Mouse (Mus musculus) heart, adult 8-10 months (tissue): ENCODE data around the gene Plppr1. TPM values are rescaled to one million over a fixed set of nuclear protein-coding genes. Genes with fewer than 3 reads are reported as not detected.

Source experiments
- DNase-seq: peaks from one replicate; pipeline ENCODE4 v3.0.0; 2022; ENCODE audit warnings: low spot score
- total RNA-seq, 4 experiments: library from RNA; stranded (reverse); gene quantifications; 2 replicates each; pipeline ENCODE4 v1.2.4; 2022

Gene Plppr1
- total RNA-seq, 4 experiments from 2014 or later = 0.16 TPM; not detected in 3

DNA sequence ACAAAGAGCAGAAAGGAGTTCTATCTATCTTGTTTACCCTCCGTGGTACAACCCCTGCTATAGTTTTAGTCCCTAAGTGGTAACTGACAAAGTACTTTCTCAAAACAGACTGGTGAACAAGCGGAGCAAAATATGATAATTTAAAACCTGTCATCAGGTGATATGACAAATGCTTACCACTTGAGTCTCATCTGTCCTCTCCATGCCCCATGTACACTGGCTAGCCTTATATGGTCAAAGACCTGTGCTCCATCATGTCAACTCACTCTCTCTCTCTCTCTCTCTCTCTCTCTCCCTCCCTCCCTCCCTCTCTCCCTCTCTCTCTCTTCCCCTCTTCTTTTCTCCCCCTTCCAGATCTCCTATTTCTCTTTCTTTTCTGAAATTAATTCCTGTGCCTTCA is 59.8 kb downstream of the Plppr1 start:
- DNase-seq = no peak

DNA sequence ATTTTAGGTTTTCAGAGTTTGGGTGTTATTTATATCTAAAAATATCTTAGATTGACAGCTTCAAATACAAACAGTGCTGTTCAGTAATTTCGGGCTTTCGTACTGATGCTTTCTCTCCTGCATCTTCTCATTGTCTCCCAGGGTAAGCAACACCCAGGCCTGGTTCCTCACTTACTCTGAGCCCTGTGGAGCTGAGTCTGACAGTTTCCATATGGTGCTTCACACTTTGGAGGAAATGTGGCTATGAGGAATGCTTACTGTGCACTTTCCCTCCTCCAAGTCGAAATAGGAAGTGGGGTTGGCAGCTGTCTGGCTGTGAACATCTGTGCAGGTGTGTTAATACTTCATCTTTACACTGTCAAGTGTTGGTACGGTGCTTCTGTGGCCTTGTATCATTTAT is 85.7 kb downstream of the Plppr1 start:
- DNase-seq = no peak

DNA sequence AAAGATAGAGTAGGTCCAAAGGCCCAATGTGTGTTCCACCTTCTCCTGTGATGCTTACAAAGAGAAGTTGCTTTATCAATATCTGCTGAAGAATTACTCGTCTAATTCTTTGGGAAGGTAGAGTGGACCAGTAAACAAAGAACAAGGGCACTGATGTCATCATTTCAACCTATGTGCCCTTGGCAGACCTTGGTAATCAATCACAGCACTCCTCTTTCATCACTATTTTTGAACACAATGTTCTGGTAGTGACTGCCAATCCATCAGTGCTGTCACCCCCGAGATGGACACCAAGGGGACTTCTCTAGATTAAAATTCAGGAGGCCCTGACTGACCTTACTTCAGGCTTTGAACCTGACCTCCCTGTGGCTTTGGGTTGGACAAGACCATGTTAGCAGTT is 89.7 kb downstream of the Plppr1 start:
- no peak for DNase-seq

GRCm38 (mm10) chr4:49149251-49149650 is 90.2 kb downstream of the Plppr1 start:
- no peak for DNase-seq

GRCm38 (mm10) chr4:49153849-49154248 is 94.8 kb downstream of the Plppr1 start:
- no peak for DNase-seq

- DNase-seq = no peak
Measured at GRCm38 (mm10) chr4:49156781-49157180, 97.7 kb downstream of the Plppr1 start.

- no peak for DNase-seq
Measured at GRCm38 (mm10) chr4:49163285-49163684, 104.2 kb downstream of the Plppr1 start.

- no peak for DNase-seq
Measured at GRCm38 (mm10) chr4:49166391-49166790, 107.3 kb downstream of the Plppr1 start.

DNA sequence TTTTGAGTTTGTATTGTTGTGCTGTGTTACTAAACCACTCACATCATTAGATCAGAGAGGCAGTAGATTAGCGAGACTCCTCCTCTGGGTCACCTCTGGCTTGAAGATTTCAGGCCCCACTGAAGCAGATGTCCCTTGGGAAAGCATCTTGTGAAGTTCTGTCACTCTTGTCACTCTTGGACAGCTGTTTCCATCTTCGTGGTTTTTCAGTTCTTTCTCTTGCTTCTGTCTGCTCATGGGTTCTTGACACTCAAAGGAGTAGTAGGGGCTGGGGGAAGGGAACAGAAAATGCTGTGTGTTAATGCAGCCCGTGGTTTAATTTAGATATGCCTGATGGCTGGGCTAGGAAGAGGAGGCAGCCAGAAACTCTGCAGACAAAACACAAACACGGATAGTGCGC is 108.0 kb downstream of the Plppr1 start:
- DNase-seq = no peak

GRCm38 (mm10) chr4:49169498-49169897 is 110.4 kb downstream of the Plppr1 start:
- no peak for DNase-seq

DNA sequence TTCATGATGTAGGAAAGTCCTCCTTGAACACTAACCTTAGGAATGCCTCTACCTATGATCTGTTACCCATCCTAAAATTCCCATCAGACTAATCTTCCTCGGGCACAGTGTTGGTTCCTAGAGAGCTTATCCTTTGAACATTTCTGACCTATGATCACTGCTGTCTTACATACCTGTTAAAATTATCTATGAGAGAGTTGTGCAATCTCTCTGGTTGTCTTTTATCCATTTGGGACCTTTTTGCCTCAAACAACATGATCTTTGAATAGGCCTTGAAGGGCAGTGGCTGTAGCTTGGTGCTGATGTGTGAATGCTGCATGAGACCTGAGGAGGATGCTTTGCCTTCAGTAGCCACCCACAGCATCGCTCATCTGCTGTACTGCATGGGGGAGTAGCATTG is 119.0 kb downstream of the Plppr1 start:
- DNase-seq = no peak

DNA sequence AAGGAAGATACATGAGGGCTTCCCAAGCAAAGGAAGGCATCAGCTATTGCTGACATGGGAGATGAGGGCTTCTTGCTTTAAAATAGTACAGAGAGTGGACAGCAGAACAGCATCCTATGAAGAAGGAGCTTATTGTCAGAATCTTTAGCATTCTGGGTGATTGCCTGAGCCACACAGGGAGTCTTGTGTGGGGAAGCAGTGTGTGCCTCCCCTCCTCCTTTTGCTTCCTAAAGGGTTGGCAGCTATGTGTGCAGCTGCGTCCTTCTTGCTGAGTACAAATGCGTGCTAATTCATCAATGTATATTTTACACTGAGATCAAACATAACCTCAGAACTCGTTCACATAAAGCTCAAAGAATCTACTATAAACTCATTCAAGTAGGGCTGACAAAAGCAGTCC is 119.8 kb downstream of the Plppr1 start:
- DNase-seq = no peak

DNA sequence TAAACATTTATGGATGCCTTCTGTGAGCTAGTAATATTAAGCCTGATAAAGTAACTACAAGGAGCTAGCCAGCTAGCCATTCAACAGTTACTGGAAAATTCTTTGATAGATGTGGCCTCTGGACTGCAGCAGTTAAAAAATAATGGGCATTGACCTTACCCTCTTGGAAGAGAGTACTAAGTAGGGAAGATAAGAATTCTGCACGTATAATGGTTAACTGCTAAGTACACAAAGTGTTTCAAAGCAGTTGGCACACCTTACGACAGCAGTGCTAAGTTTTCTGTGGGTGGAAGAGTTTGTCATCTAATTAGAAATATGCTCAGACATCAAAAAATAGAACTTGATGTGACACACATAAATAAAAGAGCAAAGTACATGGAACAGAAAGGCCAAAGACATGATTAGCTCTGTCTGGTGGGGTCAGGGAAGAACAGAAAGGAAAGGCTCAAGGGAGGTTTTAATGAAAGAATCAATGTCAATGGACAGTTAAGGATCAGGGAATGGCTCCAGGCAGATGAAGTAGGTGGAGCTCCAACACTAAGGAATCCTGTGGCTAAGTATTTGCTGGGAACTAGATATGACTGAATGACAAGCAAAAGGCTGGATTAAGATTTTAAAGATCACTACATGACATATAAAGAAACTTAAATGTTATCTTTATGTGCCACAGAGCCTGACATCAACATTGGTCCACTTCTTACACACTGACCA is 120.6 kb downstream of the Plppr1 start:
- DNase-seq = no peak

DNA sequence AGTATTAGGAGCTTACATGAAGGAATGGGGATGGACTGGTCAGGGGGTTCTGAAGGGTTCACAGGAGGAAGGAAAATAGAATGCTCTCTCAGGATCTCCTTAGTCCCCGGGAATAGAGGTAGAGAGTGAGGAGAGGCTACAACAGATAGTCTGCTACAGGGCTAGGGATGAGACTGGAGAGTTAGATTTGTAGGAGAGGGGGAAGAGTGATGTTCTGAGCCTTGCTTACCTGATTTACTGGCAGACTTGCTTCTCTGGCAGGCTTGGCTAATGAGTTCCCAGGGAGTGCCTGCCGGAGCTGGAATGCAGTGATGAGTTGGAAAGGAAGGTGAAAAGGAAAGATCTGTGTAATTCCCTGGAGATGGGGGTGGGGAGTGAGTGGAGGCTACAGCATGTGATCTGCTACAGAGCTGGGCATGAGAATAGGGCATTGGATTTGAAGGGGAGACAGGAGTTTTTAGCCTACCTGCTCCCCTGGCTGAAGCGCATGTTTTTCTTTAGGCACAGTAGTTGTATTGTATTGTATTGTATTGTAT is 131.0 kb downstream of the Plppr1 start:
- no peak for DNase-seq

DNA sequence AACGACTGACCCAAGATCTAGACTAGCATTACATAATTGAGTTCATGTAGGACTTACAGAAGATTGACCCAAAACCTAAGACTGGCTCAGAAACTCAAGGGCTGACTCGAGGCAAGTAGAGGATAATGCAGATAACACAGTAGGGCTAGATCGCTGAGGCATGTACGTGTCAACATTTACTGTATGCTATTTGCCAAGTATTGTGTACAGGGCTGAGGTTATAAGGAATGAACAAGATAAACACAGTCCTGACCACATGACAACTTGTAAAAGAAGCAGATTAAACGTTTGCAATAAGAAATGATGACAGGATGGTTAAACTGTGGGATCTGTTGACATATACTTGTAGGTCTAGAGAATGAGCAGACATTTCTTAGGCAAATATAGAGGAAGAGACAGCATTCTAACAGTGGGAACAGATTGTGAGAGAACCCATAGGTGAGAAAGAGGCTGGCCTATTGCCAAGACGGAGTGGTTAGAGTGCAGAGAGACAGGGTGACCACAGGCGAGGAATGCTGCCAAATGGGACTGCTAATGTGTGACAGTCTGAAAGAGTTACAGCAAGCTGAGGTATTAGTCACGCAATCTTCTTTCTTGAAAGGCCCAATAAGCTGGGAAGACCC is 138.2 kb downstream of the Plppr1 start:
- no peak for DNase-seq

DNA sequence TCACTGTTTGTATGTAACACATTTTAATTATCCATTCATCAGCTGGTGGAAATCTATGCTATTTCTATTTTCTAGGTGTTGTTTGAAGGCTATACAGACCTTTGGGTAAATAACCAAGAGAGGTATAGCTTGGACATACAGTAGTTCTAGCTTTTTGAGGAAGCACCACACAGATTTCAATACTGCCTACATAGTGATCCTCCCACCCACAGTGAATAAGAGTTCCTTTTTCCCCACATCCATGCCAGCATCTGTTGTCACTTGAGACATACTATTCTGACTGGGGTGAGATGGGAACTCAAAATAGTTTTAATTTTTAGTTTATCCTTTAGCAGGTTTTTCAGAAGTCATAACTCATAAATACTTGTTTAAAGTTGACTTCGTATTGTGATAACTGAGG is 151.4 kb downstream of the Plppr1 start:
- no peak for DNase-seq

- DNase-seq = no peak
Measured at GRCm38 (mm10) chr4:49211582-49211981, 152.5 kb downstream of the Plppr1 start.

DNA sequence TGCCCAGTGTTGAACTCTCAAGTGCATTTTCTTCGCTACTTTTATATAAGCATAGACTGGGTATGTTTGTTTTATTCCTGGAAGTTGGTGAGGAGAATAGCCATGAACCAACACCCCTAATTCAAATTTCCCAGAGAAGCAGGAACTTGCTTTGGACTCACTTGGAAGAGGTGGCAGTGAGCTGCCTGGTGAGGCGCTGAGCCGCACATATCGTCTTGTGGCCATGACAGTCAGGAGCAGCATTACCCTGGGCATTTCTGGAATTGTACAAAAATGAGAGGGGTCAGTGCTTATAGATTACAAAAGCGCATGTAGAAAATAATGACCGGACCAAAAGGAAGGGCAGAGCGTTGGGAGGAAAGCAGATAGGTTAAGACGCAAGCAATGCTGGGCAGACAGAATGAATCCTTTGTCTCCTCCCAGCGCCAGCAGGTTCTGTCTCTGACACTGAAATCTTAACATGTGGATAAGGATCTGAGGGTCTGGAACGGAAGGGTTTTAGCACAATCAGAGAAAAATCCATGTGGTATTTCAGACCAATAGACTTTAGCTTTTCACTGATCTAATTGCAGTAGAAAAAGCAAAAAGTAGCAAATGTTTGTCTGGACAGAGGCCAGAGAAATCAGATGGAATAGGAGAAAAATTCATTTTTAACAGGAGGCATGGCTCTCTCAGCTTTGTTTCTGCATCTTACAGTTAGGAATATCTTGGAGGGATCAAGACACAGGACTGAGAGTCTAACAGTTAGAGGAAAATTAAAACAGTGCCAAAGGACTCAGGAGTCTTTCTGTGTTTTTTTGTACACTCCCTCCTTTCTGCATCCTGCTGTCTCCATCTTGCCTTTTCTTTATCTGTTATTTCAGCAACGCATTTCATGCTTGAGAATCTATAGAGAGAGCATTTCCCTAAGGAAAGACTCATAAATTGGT is 153.8 kb downstream of the Plppr1 start:
- DNase-seq = no peak

DNA sequence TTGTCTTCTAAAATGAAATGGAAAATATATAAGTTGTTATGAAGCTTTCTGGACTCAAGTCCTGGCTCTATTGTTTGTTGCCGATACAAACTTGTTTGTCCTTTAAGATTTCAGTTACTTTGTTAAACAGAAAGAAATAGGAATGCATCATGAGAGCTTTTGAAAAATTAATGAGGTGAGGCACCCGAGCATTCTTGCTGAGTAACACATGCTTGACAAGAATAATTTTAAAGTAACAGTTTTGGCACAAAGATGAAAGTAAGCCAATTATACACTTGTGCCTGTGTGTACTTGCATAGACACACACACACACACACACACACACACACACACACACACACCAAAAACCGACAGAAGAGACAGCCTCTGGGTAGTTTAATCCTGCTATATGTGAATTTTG is 155.3 kb downstream of the Plppr1 start:
- no peak for DNase-seq

- DNase-seq = no peak
Measured at GRCm38 (mm10) chr4:49223501-49223900, 164.4 kb downstream of the Plppr1 start.

- DNase-seq = no peak
Measured at GRCm38 (mm10) chr4:49225021-49225420, 165.9 kb downstream of the Plppr1 start.
